Mouse (Mus musculus) embryonic facial prominence, embryonic 11.5 days (tissue): ENCODE results near the gene Ptch2. TPM values are rescaled to one million over a fixed set of nuclear protein-coding genes. Genes with fewer than 3 reads are reported as not detected.

Source experiments
- ATAC-seq: fragments of 200-750 bp; cut with Nextera tagmentation; replicated peaks from 2 replicates; pipeline ENCODE4 v1.8.0; 2017; ENCODE audit warnings: low read depth; ENCODE audit not compliant: insufficient number of reproducible peaks, low FRiP score, low TSS enrichment
- DNase-seq: peaks from one replicate; pipeline ENCODE4 v3.0.0-alpha.2; 2015; ENCODE audit warnings: low spot score
- H3K27ac ChIP-seq: fragments of 300-500 bp; sonication (generic); replicated peaks from 2 replicates; pipeline ENCODE4 v1.5.1; 2014; ENCODE audit warnings: mild to moderate bottlenecking, low read depth, low read length, control low read depth
- H3K27me3 ChIP-seq: fragments of 300-500 bp; sonication (generic); 2 replicates; pipeline ENCODE4 v1.6.1; 2014; ENCODE audit warnings: mild to moderate bottlenecking, low read length, moderate library complexity, mixed read lengths; ENCODE audit not compliant: control insufficient read depth, insufficient read depth
- H3K36me3 ChIP-seq: fragments of 300-500 bp; sonication (generic); replicated peaks from 2 replicates; pipeline ENCODE4 v1.6.1; 2014; ENCODE audit warnings: low read depth, mild to moderate bottlenecking, low read length, moderate library complexity, mixed read lengths; ENCODE audit not compliant: control insufficient read depth, insufficient read depth
- H3K4me1 ChIP-seq: fragments of 300-500 bp; sonication (generic); 2 replicates; pipeline ENCODE4 v1.6.1; 2014; ENCODE audit warnings: low read length, mixed read lengths; ENCODE audit not compliant: control insufficient read depth, insufficient read depth
- H3K4me2 ChIP-seq: fragments of 300-500 bp; sonication (generic); 2 replicates; pipeline ENCODE4 v1.6.1; 2014; ENCODE audit warnings: low read depth, mild to moderate bottlenecking, control low read depth, low read length, moderate library complexity
- H3K4me3 ChIP-seq: fragments of 300-500 bp; sonication (generic); 2 replicates; pipeline ENCODE4 v1.5.1; 2014; ENCODE audit warnings: low read depth, low read length, control low read depth
- H3K9ac ChIP-seq: fragments of 300-500 bp; sonication (generic); replicated peaks from 2 replicates; pipeline ENCODE4 v1.6.1; 2014; ENCODE audit warnings: mild to moderate bottlenecking, control low read depth, low read length
- H3K9me3 ChIP-seq: fragments of 300-500 bp; sonication (generic); replicated peaks from 2 replicates; pipeline ENCODE4 v1.6.1; 2016; ENCODE audit warnings: mild to moderate bottlenecking, low read length, inconsistent platforms, mixed read lengths; ENCODE audit not compliant: control insufficient read depth
- WGBS: fragments of 180-500 bp; shearing (Covaris S2); extraction: QIAGEN DNeasy Blood & Tissue Kit; methylation state at CpG from one replicate; pipeline ENCODE4 v1.1.7; 2014; 5-methylcytosine and 5-hydroxymethylcytosine counted together
- polyA plus RNA-seq: library from polyadenylated mRNA; unstranded; fragments of >200 nt; fragmentation: Nextera tagmentation; extraction: Ambion mirVana; gene quantifications from 2 replicates; pipeline ENCODE4 v1.2.1, GENCODE M21; 2014

The Ptch2 gene
- polyA plus RNA-seq, 1 experiment from 2014 or later, result 2.7 TPM

DNA sequence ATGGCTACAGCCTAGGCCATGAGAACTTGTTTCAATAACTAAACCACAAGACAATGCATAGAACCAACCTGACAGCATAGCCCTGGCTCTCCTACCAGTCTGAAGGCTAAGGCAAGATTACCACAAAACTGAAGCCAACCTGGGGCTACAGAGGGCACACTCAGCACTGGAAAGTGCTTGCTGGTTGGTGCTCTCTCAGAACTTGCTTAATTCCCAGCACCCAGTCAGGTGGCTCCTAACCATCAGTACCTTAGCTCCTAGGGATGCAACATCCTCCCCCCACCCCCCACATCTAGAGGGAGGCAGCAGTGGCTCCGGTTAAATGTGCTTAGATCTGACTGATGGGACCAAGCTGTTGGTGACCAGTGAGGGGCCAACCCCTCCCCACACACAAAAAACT lies 55.5 kb downstream of the Ptch2 start:
- H3K4me3 ChIP-seq, result no peak overlapping the region
- no peak overlapping the region for H3K4me2 ChIP-seq
- WGBS, result 81% methylated on average over 1 of the region's 1 CpGs
- ATAC-seq (no peak), DNase-seq (no peak)
- H3K27me3 ChIP-seq, result no peaks in the 10 kb centered on the region
- H3K36me3 ChIP-seq, result peaks cover 21% of the 10 kb centered on the region
- H3K9me3 ChIP-seq, result no peaks in the 10 kb centered on the region
- no peaks in the 10 kb centered on the region; the same call in 1 of the 2 replicates for H3K4me1 ChIP-seq
- no peak overlapping the region for H3K27ac ChIP-seq
- H3K9ac ChIP-seq, result no peak overlapping the region

GRCm38 (mm10) chr4:117152714-117153113 lies 56.8 kb downstream of the Ptch2 start:
- Histone ChIP-seq H3K9ac (no peak overlapping the region), H3K4me1 (no peaks in the 10 kb centered on the region; the same call in 1 of the 2 replicates), H3K27me3 (no peaks in the 10 kb centered on the region), H3K4me2 (no peak overlapping the region), H3K4me3 (no peak overlapping the region), H3K27ac (no peak overlapping the region), H3K9me3 (no peaks in the 10 kb centered on the region), H3K36me3 (peaks cover 21% of the 10 kb centered on the region)
- WGBS, result 83% methylated on average over 5 of the region's 5 CpGs
- DNase-seq (no peak), ATAC-seq (no peak)

GRCm38 (mm10) chr4:117155020-117155791 lies 59.3 kb downstream of the Ptch2 start:
- Histone ChIP-seq H3K4me2 (peak overlapping the region; percentile 86), H3K9ac (peak overlapping the region; percentile 99), H3K36me3 (peaks cover 24% of the 10 kb centered on the region), H3K27ac (peak overlapping the region; percentile 94), H3K4me1 (no peaks in the 10 kb centered on the region; the same call in 1 of the 2 replicates), H3K4me3 (peak overlapping the region; percentile 98), H3K9me3 (no peaks in the 10 kb centered on the region), H3K27me3 (no peaks in the 10 kb centered on the region)
- ATAC-seq (no peak), DNase-seq (no peak)
- 2% methylated on average over 44 of the region's 44 CpGs for WGBS

DNA sequence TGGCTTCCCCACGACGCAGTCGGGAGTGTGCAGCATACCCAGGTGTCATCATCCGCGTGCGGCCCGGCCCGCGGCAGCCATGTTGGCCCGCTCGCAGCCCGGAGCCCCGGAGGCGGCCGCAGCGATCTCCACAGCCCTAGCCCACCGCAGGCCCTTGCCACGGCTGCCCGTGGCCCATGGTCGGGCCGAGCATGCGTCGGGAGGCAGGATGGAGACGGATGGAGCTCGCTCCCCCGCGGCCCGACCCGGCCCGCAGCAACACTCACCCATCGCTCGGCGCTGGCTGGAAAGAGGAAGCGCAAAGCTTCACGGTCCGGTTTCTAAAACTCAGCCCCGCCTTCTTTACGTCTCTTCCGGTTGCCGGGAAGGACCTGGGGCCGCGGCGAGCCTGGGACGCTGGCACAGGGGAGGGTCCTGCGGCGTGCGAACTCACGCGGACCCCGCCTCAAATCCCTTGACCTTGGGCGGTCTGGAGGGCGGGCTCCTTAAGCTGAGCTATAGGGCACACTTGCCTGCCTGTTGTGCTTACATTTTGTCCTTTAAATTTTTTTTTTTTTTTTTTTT lies 60.0 kb downstream of the Ptch2 start, which contains the start of gene Rps8:
Gene Rps8, minus strand, starts transcription at position 452 of the 564 bp plus-strand sequence.
- peak within 1 kb of the TSS; percentile 94 for H3K27ac ChIP-seq
- H3K4me1 ChIP-seq, result no peaks in the 10 kb centered on the region; the same call in 1 of the 2 replicates
- H3K9me3 ChIP-seq, result no peaks in the 10 kb centered on the region
- peaks cover 21% of the 10 kb centered on the region for H3K36me3 ChIP-seq
- H3K4me2 ChIP-seq, result peak within 1 kb of the TSS; percentile 86
- H3K27me3 ChIP-seq, result no peaks in the 10 kb centered on the region
- ATAC-seq (peak; percentile 95), DNase-seq (peak; percentile 96)
- H3K9ac ChIP-seq, result peak within 1 kb of the TSS; percentile 99
- under 1% methylated on average over 50 of the region's 52 CpGs for WGBS
- peak within 1 kb of the TSS; percentile 98 for H3K4me3 ChIP-seq

- WGBS, result 35% methylated on average over 6 of the region's 6 CpGs
- Histone ChIP-seq H3K36me3 (peaks cover 18% of the 10 kb centered on the region), H3K27ac (no peak overlapping the region), H3K9me3 (no peaks in the 10 kb centered on the region), H3K9ac (no peak overlapping the region), H3K4me3 (peak overlapping the region; percentile 98; the same call in 1 of the 2 replicates), H3K27me3 (no peaks in the 10 kb centered on the region), H3K4me1 (no peaks in the 10 kb centered on the region; the same call in 1 of the 2 replicates), H3K4me2 (no peak overlapping the region; the same call in 1 of the 2 replicates)
- DNase-seq (no peak), ATAC-seq (no peak)
These were observed 60.5 kb downstream of the Ptch2 start for GRCm38 (mm10) chr4:117156372-117156771.

DNA sequence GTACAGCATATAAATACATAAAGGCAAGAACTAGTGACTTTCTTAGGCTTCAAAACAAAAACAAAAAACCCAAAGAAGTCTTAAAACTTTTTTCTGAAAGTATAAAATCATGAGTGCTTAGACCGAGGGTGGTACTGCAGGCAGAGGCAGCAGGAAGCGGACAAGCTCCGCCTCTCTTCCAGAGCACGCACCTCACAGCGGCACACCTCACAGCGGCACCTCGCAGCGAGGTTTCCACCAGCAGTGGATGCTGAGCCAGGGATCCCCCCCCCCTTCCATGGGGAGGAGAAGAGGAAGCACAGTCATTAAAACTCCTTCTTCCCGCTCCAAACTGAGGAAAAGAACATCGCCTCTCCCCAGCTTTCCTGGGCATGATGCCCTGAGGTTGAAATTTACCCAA lies 63.8 kb downstream of the Ptch2 start:
- H3K27me3 ChIP-seq, result no peaks in the 10 kb centered on the region
- peaks cover 15% of the 10 kb centered on the region for H3K36me3 ChIP-seq
- ATAC-seq, result no peak
- H3K4me3 ChIP-seq, result no peak overlapping the region
- no peaks in the 10 kb centered on the region for H3K4me1 ChIP-seq
- H3K9me3 ChIP-seq, result no peaks in the 10 kb centered on the region
- H3K9ac ChIP-seq, result no peak overlapping the region
- no peak overlapping the region for H3K27ac ChIP-seq
- 83% methylated on average over 10 of the region's 10 CpGs for WGBS
- H3K4me2 ChIP-seq, result no peak overlapping the region
- DNase-seq, result no peak

- Histone ChIP-seq H3K27ac (no peak overlapping the region), H3K27me3 (no peaks in the 10 kb centered on the region), H3K4me3 (no peak overlapping the region), H3K36me3 (peaks cover 15% of the 10 kb centered on the region), H3K9me3 (no peaks in the 10 kb centered on the region), H3K4me2 (no peak overlapping the region), H3K9ac (no peak overlapping the region), H3K4me1 (no peaks in the 10 kb centered on the region)
- ATAC-seq (no peak), DNase-seq (no peak)
- 82% methylated on average over 4 of the region's 4 CpGs for WGBS
These were observed 65.3 kb downstream of the Ptch2 start for GRCm38 (mm10) chr4:117161183-117161582.
